Mouse (Mus musculus) left cerebral cortex, postnatal 36 days (tissue): Measurements from ENCODE around the gene Gins3. TPM values are rescaled to one million over a fixed set of nuclear protein-coding genes. Genes with fewer than 3 reads are reported as not detected.
"Not testable (repeated sequence)": the region's sequence is repeated elsewhere in the genome, so short reads cannot be mapped to it uniquely, and the experiment has no call there.

Experiments
- DNase-seq, 2 experiments: peaks; one replicate each; pipeline ENCODE4 v3.0.0; 2021 to 2022; ENCODE audit warnings: low spot score in 2 of 2, mixed read lengths in 1 of 2
- intact Hi-C: fragments of 180-260 bp; cut with DNase I; formaldehyde crosslinking; loops from one replicate; pipeline ENCODE4 v1.15.1; 2025
- total RNA-seq, 2 experiments: library from RNA; stranded (reverse); gene quantifications; 2 replicates each; pipeline ENCODE4 v1.2.3; 2021

Gins3 gene
- total RNA-seq, 2 experiments from 2014 or later, result 2.5 to 2.7 TPM

DNA sequence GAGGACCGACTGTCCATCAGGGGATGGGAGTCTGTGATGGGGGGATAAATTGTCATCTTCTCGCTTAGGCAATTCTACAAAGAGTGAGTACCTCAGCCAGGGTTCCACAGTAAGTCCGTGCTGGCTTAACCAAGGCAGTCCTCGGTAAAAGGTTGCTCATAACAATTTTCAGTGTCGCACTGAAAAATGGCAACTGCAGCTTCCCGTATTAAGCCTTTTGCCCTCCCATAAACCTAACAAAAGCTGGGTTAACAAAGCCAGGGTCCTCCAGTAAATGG, 749 bp downstream of the Gins3 start:
- intact Hi-C loops, result loop anchor here (5.0 kb wide), 1 partner anchor 43 kb away; the partner anchor contains the start of gene Ndrg4
- no peak for DNase-seq

DNA sequence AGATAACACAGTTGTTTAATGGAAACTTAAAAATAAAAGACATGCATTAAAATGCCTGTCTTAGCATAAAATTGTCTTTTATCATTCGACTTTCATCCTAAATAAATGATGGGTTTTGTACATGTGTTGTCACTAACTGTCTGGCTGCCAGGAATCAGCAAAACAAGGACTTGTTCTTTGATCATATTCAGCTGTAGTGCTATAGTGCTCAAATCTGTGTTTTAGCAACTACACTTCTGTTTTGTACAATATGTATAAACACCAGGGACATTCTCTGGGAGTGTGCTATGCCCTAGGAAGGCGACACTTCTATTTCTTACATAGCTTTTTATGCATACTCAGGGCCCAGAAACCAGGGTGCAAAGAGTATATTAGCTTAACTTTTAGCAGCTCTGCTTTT, 11.7 kb downstream of the Gins3 start:
- no peak for DNase-seq
- intact Hi-C loops, result no loop called here

- intact Hi-C loops, result no loop called here
- DNase-seq, result no peak
These were observed 15.0 kb downstream of the Gins3 start for GRCm38 (mm10) chr8:95648251-95648650.

DNA sequence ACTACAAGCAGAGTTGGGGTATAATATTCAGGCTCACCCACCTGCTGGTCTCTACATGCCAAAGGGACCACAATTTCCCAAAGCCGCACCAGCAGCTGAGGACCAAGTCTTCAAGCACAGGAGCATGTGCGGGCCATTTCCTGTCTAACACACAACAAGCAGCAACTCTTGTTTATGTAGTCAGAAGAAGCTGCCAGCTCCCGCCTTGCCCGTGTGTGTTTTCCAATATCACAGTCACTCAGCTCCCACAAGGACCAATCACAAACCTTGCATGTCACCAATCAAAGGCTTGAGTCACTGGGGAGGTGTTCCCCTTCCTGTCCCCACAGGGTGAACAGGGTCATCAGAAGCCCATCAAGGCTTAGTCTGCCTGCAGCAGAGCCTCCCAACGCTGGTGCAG, 20.1 kb downstream of the Gins3 start:
- no peak for DNase-seq
- intact Hi-C loops, result no loop called here

- intact Hi-C loops, result no loop called here
- DNase-seq, result no peak
These were observed 22.6 kb downstream of the Gins3 start for GRCm38 (mm10) chr8:95655831-95656230.

GRCm38 (mm10) chr8:95656316-95657002, 23.2 kb downstream of the Gins3 start:
- DNase-seq, result no peak
- intact Hi-C loops, result no loop called here

DNA sequence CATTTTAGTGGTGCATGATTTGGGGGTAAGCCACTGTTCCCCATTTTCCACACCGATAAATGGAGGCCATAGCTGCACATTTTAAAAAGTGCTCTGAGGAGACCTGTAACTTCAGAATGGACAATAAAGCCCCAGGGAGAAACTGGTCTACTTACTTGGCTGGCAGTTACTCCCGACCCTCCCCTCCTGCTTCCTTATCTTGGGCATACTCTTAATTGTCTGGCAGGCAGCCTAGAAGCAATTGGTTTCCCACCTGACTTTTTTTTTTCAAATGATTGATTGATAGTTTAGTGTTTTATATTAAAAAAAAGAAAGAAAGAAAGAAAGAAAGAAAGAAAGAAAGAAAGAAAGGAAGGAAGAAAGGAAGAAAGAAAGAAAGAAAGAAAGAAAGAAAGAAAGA, 24.3 kb downstream of the Gins3 start:
- intact Hi-C loops, result no loop called here
- no peak for DNase-seq

DNA sequence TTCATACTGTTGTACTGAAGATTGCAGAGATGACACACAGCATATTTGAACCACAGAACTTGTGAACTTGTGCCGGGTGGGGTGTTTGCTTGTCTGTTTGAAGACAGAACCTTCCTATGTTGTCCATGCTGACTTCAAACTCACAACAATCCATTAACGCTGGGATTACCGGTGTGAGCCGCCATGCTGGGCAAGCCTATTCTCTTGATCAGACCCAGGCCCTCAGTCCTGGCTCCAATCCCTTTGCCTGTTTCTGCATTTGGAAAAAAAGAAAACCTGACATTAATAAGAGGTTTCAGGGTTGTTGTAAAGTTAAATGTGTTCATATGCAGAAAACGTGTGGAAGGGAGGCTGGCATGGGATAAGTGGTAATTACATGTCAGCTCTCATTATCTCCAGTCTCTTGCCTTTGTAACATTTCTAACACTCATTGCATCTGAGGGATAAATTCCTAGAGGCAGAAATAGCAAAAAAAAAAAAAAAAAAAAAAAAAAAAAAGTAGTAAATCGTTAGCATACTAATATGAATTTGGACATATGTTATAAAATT, 27.2 kb downstream of the Gins3 start:
- DNase-seq, result no peak
- intact Hi-C loops, result no loop called here

GRCm38 (mm10) chr8:95661085-95661484, 27.8 kb downstream of the Gins3 start:
- no peak for DNase-seq
- intact Hi-C loops, result no loop called here

DNA sequence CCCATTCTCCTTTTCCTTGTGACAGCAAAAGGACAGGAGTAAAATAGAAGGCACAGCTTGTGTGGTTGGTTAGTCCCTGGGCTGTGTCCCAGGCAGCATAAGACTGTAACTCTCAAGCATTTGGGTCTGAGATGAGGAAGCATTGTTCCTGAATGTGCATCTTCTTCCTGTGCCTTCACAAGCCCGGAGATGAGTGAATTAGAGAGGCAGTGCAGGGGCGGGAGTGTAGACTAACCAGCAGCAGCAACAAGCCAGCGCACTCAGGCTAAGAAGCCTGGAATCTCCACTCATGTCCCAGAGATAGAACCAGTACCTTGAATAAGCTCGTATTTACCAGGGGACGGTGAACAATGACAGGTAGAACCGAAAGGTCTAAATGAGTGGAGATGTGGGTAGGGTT, 28.3 kb downstream of the Gins3 start:
- intact Hi-C loops, result no loop called here
- no peak for DNase-seq

GRCm38 (mm10) chr8:95662885-95663598, 29.8 kb downstream of the Gins3 start:
- DNase-seq, result no peak
- intact Hi-C loops, result no loop called here

GRCm38 (mm10) chr8:95663599-95663949, 30.3 kb downstream of the Gins3 start:
- intact Hi-C loops, result no loop called here
- no peak for DNase-seq

GRCm38 (mm10) chr8:95665813-95666452, 32.7 kb downstream of the Gins3 start:
- intact Hi-C loops, DNase-seq: not testable (repeated sequence)

DNA sequence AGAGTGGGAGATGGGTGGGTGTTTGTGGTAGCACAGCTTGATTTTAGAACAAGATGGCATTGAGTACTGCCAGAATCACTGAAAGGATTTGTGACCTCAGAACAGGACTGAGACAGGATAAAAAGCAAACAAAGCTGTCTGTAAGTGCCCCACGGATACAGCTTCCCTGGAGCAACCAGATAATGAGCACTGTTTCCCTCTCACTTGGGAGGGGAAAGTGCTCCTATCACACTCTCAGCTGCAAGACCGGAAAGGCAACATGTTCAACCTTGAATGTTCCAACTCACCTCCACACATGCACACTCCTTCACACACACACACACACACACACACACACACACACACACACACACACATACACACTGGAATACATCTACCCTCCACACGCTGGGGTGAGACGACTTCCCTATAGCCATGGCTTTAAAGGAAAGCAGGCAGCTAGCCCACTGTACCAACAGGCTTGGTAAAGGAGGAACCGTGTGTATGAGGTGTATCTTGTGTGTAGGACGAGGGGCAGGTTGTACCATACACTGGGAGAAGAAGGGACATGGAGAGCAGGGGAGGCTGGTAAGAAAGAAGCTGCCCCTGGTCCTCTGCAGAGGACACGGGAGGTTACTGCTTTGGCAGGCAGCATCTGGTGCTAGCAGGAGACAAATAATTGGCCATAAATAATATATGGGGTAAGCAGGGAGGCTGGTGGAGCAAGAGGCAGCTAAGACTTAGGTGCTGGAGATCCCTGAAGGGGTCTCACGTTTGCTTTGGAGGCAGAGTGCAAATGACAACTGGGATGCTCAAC, 35.1 kb downstream of the Gins3 start:
- intact Hi-C loops, result no loop called here

DNA sequence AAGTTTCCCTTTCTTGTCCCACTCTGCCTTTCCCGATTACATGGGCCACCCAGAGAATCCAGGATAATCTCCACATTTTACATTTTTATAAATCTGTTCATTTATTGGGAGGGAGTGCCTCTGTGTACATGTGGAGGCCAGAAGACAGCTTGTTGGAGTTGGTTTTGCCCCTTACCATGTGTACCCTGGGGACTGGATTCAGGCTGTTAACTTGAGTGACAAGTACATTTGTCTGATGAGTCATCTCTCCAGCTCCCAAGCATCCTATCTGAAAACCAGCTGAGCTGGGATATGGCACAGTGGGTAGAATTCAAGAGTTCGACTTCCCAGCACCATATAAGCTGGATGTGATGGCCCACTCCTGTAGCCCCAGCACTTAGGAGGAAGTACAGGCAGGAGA, 36.7 kb downstream of the Gins3 start:
- intact Hi-C loops, result no loop called here
- no peak for DNase-seq

More for the DNA sequence above, 35.1 kb downstream of the Gins3 start:
- no peak for DNase-seq

DNA sequence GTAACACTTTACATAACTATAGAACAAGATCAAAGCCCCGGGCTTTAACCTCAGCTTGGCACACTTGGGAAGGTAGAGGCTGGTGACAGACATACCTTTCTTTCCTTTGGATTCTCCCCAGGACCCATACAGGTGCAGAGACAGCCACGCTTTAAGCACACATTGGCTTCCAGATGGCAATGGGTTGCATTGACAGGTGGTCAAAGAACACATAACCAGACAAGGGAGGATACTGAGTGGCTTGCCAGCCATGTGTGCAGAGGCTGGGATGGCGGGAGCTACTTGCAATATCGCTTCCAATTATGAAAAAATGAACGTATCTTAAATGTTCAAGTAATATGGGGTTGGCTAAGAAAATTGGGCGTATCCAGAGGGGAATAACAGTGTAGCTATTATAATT, 38.6 kb downstream of the Gins3 start:
- no peak for DNase-seq
- intact Hi-C loops, result no loop called here

DNA sequence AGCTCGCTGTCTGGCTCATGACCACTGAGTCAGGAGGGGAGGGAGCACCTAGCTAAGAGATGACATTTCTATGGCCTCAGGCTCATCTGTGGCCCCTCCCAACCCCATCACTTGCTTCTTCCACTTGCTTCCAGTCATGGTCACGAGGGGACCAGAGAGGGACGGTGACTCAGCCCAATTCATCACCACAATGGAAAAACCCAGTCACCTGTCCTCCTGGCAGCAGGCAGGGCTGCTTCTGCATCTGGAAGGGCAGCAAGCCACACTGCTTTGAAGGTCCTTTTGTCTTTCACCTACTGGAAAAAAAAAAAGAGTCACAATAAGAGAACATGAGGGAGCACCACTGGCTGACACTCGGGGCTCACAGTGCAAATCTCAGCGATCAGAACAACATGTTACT, 39.6 kb downstream of the Gins3 start:
- DNase-seq, result no peak
- intact Hi-C loops, result no loop called here

- intact Hi-C loops, result loop anchor here (5.0 kb wide), 1 partner anchor 44 kb away; the partner anchor contains the start of gene Gins3
These were observed 43.4 kb downstream of the Gins3 start, which contains the start of gene Ndrg4 for GRCm38 (mm10) chr8:95676631-95677030. Gene Ndrg4 (plus strand): TSS chr8:95676980.

DNA sequence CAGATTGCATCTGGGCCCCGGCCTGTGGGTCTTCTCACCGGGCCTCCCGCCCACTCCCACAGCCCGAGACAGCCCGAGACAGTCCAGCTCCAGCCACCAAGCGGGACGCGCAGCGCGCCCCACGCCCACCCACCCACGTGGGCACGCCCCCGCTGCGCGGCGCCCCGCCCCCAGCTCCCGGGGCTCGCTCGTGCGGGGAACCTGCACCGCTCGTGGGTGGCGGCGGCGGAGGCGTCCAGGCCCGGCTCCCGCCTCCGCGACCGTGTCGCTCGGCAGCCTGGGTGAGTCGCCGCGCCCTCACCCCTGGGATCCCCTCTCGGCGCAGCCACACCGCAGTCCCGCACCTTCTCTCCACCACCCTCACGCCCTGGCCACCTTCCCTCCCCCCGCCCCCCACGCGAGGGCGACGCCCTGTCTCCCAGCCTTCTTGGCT, 44.4 kb downstream of the Gins3 start:
- peak in 1 of 2 experiments; percentile 57 for DNase-seq
- intact Hi-C loops, result loop anchor here (1.0 to 5.0 kb wide), 2 partner anchors 21 to 45 kb away; partner anchors contain the start of gene Gins3

More at GRCm38 (mm10) chr8:95676631-95677030, 43.4 kb downstream of the Gins3 start, which contains the start of gene Ndrg4:
- no peak for DNase-seq
